Mouse (Mus musculus) lung, embryonic 15.5 days (tissue): Measurements from ENCODE around the gene Gm29666. TPM values are rescaled to one million over a fixed set of nuclear protein-coding genes. Genes with fewer than 3 reads are reported as not detected.

ENCODE experiments used
- ATAC-seq: fragments of 200-750 bp; cut with Nextera tagmentation; 2 replicates; pipeline ENCODE4 v1.8.0; 2017; ENCODE audit warnings: moderate number of reproducible peaks, borderline replicate concordance; ENCODE audit not compliant: low FRiP score, low TSS enrichment; ENCODE audit errors: extremely low read depth
- H3K27ac ChIP-seq: fragments of 300-500 bp; sonication (generic); 2 replicates; pipeline ENCODE4 v1.5.1; 2015; ENCODE audit warnings: moderate library complexity, mild to moderate bottlenecking, inconsistent platforms
- H3K27me3 ChIP-seq: fragments of 300-500 bp; sonication (generic); 2 replicates; pipeline ENCODE4 v1.6.1; 2015; ENCODE audit warnings: inconsistent platforms
- H3K36me3 ChIP-seq: fragments of 300-500 bp; sonication (generic); 2 replicates; pipeline ENCODE4 v1.6.1; 2015; ENCODE audit warnings: inconsistent platforms
- H3K4me1 ChIP-seq: fragments of 300-500 bp; sonication (generic); 2 replicates; pipeline ENCODE4 v1.6.1; 2015; ENCODE audit warnings: inconsistent platforms
- H3K4me2 ChIP-seq: fragments of 300-500 bp; sonication (generic); 2 replicates; pipeline ENCODE4 v1.6.1; 2015; ENCODE audit warnings: inconsistent platforms, mild to moderate bottlenecking, moderate library complexity
- H3K4me3 ChIP-seq: fragments of 300-500 bp; sonication (generic); 2 replicates; pipeline ENCODE4 v1.5.1; 2015; ENCODE audit warnings: mild to moderate bottlenecking, inconsistent platforms
- H3K9ac ChIP-seq: fragments of 300-500 bp; sonication (generic); 2 replicates; pipeline ENCODE4 v1.6.1; 2015; ENCODE audit warnings: inconsistent platforms
- H3K9me3 ChIP-seq: fragments of 300-500 bp; sonication (generic); 2 replicates; pipeline ENCODE4 v1.6.1; 2016; ENCODE audit warnings: inconsistent platforms
- WGBS: fragments of 180-500 bp; shearing (Covaris S2); methylation state at CpG from one replicate; pipeline ENCODE4 v1.1.7; 2015; 5-methylcytosine and 5-hydroxymethylcytosine counted together
- polyA plus RNA-seq: library from polyadenylated mRNA; unstranded; fragments of >200 nt; fragmentation: Nextera tagmentation; extraction: Ambion mirVana; gene quantifications from 2 replicates; pipeline ENCODE4 v1.2.1, GENCODE M21; 2015

Gm29666 gene
- 0.38 and 0.44 TPM in 2 replicates for polyA plus RNA-seq

- H3K4me2 ChIP-seq, result no peak within 1 kb of the TSS
- H3K27ac ChIP-seq, result no peak within 1 kb of the TSS
- H3K4me1 ChIP-seq, result peaks cover 16% of the 10 kb centered on the region
- H3K9me3 ChIP-seq, result no peaks in the 10 kb centered on the region
- no peak within 1 kb of the TSS for H3K4me3 ChIP-seq
- no peaks in the 10 kb centered on the region for H3K27me3 ChIP-seq
- 92% methylated on average over 3 of the region's 3 CpGs for WGBS
- no peaks in the 10 kb centered on the region for H3K36me3 ChIP-seq
- no peak within 1 kb of the TSS for H3K9ac ChIP-seq
- ATAC-seq, result no peak
These were observed at the start of gene Gm29666 for GRCm38 (mm10) chr15:84919938-84920337. Gene Gm29666, minus strand, starts transcription at chr15:84920038.

GRCm38 (mm10) chr15:84968534-84968933, 48.7 kb upstream of the Gm29666 start:
- Histone ChIP-seq H3K9ac (no peak overlapping the region), H3K27ac (no peak overlapping the region), H3K4me2 (no peak overlapping the region), H3K27me3 (no peaks in the 10 kb centered on the region), H3K36me3 (no peaks in the 10 kb centered on the region), H3K9me3 (no peaks in the 10 kb centered on the region), H3K4me3 (no peak overlapping the region), H3K4me1 (no peaks in the 10 kb centered on the region)
- ATAC-seq, result no peak
- WGBS, result 84% methylated on average over 4 of the region's 4 CpGs

GRCm38 (mm10) chr15:84965575-84966360, 45.9 kb upstream of the Gm29666 start:
- no peaks in the 10 kb centered on the region for H3K9me3 ChIP-seq
- no peaks in the 10 kb centered on the region for H3K4me1 ChIP-seq
- H3K27me3 ChIP-seq, result no peaks in the 10 kb centered on the region
- H3K4me3 ChIP-seq, result no peak overlapping the region
- H3K9ac ChIP-seq, result no peak overlapping the region
- H3K36me3 ChIP-seq, result no peaks in the 10 kb centered on the region
- H3K27ac ChIP-seq, result no peak overlapping the region
- WGBS, result 49% methylated on average over 7 of the region's 7 CpGs
- ATAC-seq, result no peak
- no peak overlapping the region for H3K4me2 ChIP-seq

DNA sequence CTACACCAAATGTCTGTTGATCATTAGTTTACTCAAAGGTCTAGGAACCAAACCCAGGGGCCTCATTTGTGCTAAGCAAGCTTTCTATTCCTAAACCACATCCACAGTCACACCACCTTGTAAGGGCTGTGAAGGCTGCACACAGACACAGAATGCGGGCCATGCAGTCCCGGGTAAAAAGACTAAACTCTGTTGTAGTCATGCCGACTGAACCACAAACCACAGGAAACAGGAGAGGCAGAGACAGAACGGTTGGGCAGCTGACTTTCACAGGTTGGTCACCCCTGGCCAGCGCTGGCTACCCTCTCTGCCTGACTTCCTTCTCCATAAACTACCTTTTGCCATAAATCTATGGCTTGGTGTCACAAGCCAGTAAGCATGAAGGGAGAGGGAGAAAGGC, 44.9 kb upstream of the Gm29666 start:
- no peak for ATAC-seq
- Histone ChIP-seq H3K36me3 (no peaks in the 10 kb centered on the region), H3K9me3 (no peaks in the 10 kb centered on the region), H3K27ac (no peak overlapping the region), H3K4me2 (no peak overlapping the region), H3K27me3 (no peaks in the 10 kb centered on the region), H3K9ac (no peak overlapping the region), H3K4me3 (no peak overlapping the region), H3K4me1 (no peaks in the 10 kb centered on the region)
- 70% methylated on average over 5 of the region's 5 CpGs for WGBS

DNA sequence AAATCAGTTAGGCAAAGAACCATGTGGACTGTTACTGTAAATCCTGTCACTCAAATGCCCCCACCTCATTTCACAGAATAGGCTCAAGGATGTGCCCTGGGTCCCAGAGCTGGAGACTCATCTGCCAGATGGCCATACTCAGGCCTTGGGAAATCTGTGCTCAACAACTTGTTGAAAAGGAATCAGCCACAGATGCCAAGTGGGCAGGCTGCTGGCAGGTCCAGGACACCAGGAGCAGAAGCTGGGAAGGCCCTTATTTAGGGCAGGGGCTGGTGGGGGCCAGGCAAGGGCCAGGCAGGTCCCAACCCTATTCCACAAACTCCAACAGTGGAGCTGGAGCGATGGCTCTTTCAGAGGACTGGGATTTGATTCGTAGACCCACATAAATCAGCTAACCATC, 42.7 kb upstream of the Gm29666 start:
- H3K4me1 ChIP-seq, result no peaks in the 10 kb centered on the region
- H3K27me3 ChIP-seq, result no peaks in the 10 kb centered on the region
- H3K36me3 ChIP-seq, result no peaks in the 10 kb centered on the region
- no peak for ATAC-seq
- no peaks in the 10 kb centered on the region for H3K9me3 ChIP-seq
- H3K27ac ChIP-seq, result no peak overlapping the region
- no peak overlapping the region for H3K9ac ChIP-seq
- no peak overlapping the region for H3K4me2 ChIP-seq
- WGBS, result 78% methylated on average over 2 of the region's 2 CpGs
- H3K4me3 ChIP-seq, result no peak overlapping the region

DNA sequence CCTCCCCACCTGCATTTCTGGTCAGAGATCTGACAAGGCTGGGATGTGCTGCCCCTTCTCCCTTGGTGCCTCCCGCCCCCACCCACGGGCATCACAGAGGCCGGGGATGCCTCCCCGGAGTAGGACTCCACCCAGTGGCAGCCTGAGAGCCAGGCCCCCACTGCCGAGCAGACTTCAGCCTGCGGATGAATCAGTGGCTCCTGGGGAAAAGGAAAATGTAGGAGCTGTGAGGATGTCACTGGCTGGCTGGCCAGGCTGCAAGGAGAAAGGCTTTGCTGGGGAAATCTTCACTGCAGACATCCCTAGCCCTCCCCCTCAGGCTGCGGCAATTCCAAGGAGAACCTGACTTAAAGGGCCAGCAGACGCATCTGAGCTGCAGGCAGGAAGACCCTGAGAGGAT, 40.9 kb upstream of the Gm29666 start:
- no peak overlapping the region for H3K27ac ChIP-seq
- H3K9me3 ChIP-seq, result no peaks in the 10 kb centered on the region
- ATAC-seq, result no peak
- WGBS, result 33% methylated on average over 8 of the region's 8 CpGs
- H3K27me3 ChIP-seq, result no peaks in the 10 kb centered on the region
- no peak overlapping the region for H3K9ac ChIP-seq
- H3K36me3 ChIP-seq, result 0 out of 2 replicates have a peak, but pooled peaks cover 1% of the 10 kb centered on the region
- H3K4me1 ChIP-seq, result no peaks in the 10 kb centered on the region
- no peak overlapping the region for H3K4me3 ChIP-seq
- H3K4me2 ChIP-seq, result no peak overlapping the region

- Histone ChIP-seq H3K27me3 (no peaks in the 10 kb centered on the region), H3K36me3 (peaks cover 9% of the 10 kb centered on the region; the same call in 1 of the 2 replicates), H3K9ac (no peak overlapping the region), H3K4me1 (no peaks in the 10 kb centered on the region), H3K27ac (no peak overlapping the region), H3K4me2 (no peak overlapping the region), H3K4me3 (no peak overlapping the region), H3K9me3 (no peaks in the 10 kb centered on the region)
- 64% methylated on average over 6 of the region's 6 CpGs for whole genome bisulfite sequencing
- ATAC-seq, result no peak
These were observed 40.1 kb upstream of the Gm29666 start for GRCm38 (mm10) chr15:84959891-84960290.

- Histone ChIP-seq H3K27ac (no peak overlapping the region), H3K4me1 (no peaks in the 10 kb centered on the region), H3K9me3 (no peaks in the 10 kb centered on the region), H3K36me3 (peaks cover 10% of the 10 kb centered on the region; the same call in 1 of the 2 replicates), H3K27me3 (no peaks in the 10 kb centered on the region), H3K4me3 (no peak overlapping the region), H3K9ac (no peak overlapping the region), H3K4me2 (no peak overlapping the region)
- no peak for ATAC-seq
- 86% methylated on average over 3 of the region's 3 CpGs for WGBS
These were observed 38.5 kb upstream of the Gm29666 start for GRCm38 (mm10) chr15:84958331-84958730.

GRCm38 (mm10) chr15:84957851-84958250, 38.0 kb upstream of the Gm29666 start:
- H3K4me2 ChIP-seq, result no peak overlapping the region
- H3K9ac ChIP-seq, result no peak overlapping the region
- no peak for ATAC-seq
- no peaks in the 10 kb centered on the region for H3K9me3 ChIP-seq
- 36% methylated on average over 3 of the region's 3 CpGs for WGBS
- no peaks in the 10 kb centered on the region for H3K4me1 ChIP-seq
- no peaks in the 10 kb centered on the region for H3K27me3 ChIP-seq
- H3K36me3 ChIP-seq, result peaks cover 13% of the 10 kb centered on the region; the same call in 1 of the 2 replicates
- H3K27ac ChIP-seq, result no peak overlapping the region
- H3K4me3 ChIP-seq, result no peak overlapping the region

DNA sequence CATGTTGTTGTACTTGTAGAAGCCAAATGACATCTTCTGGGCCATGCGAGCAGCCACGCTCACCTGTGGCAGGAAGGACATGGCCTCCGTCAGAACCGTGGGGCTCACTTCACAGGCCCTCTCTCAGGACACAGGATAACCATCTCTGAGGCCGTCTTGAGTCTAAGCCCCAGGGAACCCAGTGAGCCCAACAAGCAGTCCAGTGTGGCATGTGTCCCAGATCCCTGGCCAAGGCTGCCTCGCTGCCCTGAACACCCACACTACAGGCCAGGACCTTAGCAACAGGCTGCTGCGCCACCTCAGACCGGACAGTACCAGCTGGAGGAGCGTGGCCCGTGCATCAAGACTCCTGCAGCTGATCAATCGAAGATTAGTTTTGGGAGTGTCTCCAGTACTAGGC, 33.4 kb upstream of the Gm29666 start:
- no peaks in the 10 kb centered on the region for H3K9me3 ChIP-seq
- no peak overlapping the region for H3K4me2 ChIP-seq
- no peak overlapping the region for H3K4me3 ChIP-seq
- H3K9ac ChIP-seq, result no peak overlapping the region
- H3K27me3 ChIP-seq, result no peaks in the 10 kb centered on the region
- H3K27ac ChIP-seq, result no peak overlapping the region
- 89% methylated on average over 11 of the region's 11 CpGs for WGBS
- no peaks in the 10 kb centered on the region for H3K4me1 ChIP-seq
- peaks cover 37% of the 10 kb centered on the region; the same call in 1 of the 2 replicates for H3K36me3 ChIP-seq
- ATAC-seq, result no peak

DNA sequence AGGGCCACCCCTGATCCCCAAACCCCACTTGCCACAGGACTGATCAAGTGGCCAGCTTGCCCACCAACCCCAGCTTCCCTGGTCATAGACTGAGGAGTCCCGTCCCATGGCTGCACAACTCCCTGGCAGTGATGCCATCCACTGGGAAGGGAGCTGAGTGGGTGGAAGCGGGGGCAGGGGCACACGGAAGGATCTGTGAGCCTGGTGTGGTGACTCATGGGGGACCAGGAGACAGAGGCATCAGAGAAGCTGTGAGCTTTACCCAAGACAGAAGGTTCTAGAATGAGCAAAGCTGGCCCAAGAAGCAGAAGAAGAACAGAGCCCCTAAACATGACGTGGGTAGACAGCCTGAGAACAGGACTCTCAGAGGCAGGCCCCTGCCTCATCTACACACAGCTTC, 30.2 kb upstream of the Gm29666 start:
- no peak overlapping the region for H3K9ac ChIP-seq
- no peak for ATAC-seq
- no peak overlapping the region for H3K27ac ChIP-seq
- no peaks in the 10 kb centered on the region for H3K27me3 ChIP-seq
- no peaks in the 10 kb centered on the region for H3K4me1 ChIP-seq
- H3K9me3 ChIP-seq, result no peaks in the 10 kb centered on the region
- peaks cover 30% of the 10 kb centered on the region for H3K36me3 ChIP-seq
- WGBS, result 88% methylated on average over 4 of the region's 4 CpGs
- H3K4me3 ChIP-seq, result no peak overlapping the region
- no peak overlapping the region for H3K4me2 ChIP-seq

GRCm38 (mm10) chr15:84948990-84949389, 29.2 kb upstream of the Gm29666 start:
- no peaks in the 10 kb centered on the region for H3K9me3 ChIP-seq
- peaks cover 28% of the 10 kb centered on the region for H3K36me3 ChIP-seq
- H3K27ac ChIP-seq, result no peak overlapping the region
- ATAC-seq, result no peak
- no peak overlapping the region for H3K4me3 ChIP-seq
- no peak overlapping the region for H3K9ac ChIP-seq
- 82% methylated on average over 14 of the region's 14 CpGs for WGBS
- no peaks in the 10 kb centered on the region for H3K27me3 ChIP-seq
- no peaks in the 10 kb centered on the region for H3K4me1 ChIP-seq
- no peak overlapping the region for H3K4me2 ChIP-seq
